Mouse (Mus musculus) intestine, embryonic 16.5 days (tissue): ENCODE results near the gene Pon2. TPM values are rescaled to one million over a fixed set of nuclear protein-coding genes. Genes with fewer than 3 reads are reported as not detected.
"Not testable (repeated sequence)": the region's sequence is repeated elsewhere in the genome, so short reads cannot be mapped to it uniquely, and the experiment has no call there.

Source experiments
- ATAC-seq: fragments of 200-750 bp; cut with Nextera tagmentation; 2 replicates; pipeline ENCODE4 v1.8.0; 2017; ENCODE audit warnings: moderate TSS enrichment, moderate library complexity
- H3K27ac ChIP-seq: fragments of 300-500 bp; sonication (generic); 2 replicates; pipeline ENCODE4 v1.5.1; 2014; ENCODE audit warnings: mild to moderate bottlenecking, low read length
- H3K27me3 ChIP-seq: fragments of 300-500 bp; sonication (generic); replicated peaks from 2 replicates; pipeline ENCODE4 v1.6.1; 2014; ENCODE audit warnings: low read length, control low read depth, mixed read lengths; ENCODE audit not compliant: control insufficient read depth, insufficient read depth
- H3K36me3 ChIP-seq: fragments of 300-500 bp; sonication (generic); 2 replicates; pipeline ENCODE4 v1.6.1; 2014; ENCODE audit warnings: low read length, control low read depth; ENCODE audit not compliant: control insufficient read depth, insufficient read depth
- H3K4me1 ChIP-seq: fragments of 300-500 bp; sonication (generic); 2 replicates; pipeline ENCODE4 v1.6.1; 2014; ENCODE audit warnings: low read length, control low read depth, mixed read lengths; ENCODE audit not compliant: control insufficient read depth, insufficient read depth
- H3K4me2 ChIP-seq: fragments of 300-500 bp; sonication (generic); 2 replicates; pipeline ENCODE4 v1.6.1; 2014; ENCODE audit warnings: low read depth, low read length, control low read depth
- H3K4me3 ChIP-seq: fragments of 300-500 bp; sonication (generic); 2 replicates; pipeline ENCODE4 v1.5.1; 2014; ENCODE audit warnings: mild to moderate bottlenecking, low read length
- H3K9ac ChIP-seq: fragments of 300-500 bp; sonication (generic); 2 replicates; pipeline ENCODE4 v1.6.1; 2014; ENCODE audit warnings: low read depth, low read length
- H3K9me3 ChIP-seq: fragments of 300-500 bp; sonication (generic); 2 replicates; pipeline ENCODE4 v1.6.1; 2016; ENCODE audit warnings: low read length, control low read depth; ENCODE audit not compliant: control insufficient read depth
- WGBS: fragments of 180-500 bp; shearing (Covaris S2); extraction: QIAGEN DNeasy Blood & Tissue Kit; methylation state at CpG from one replicate; pipeline ENCODE4 v1.1.7; 2014; 5-methylcytosine and 5-hydroxymethylcytosine counted together
- polyA plus RNA-seq: library from polyadenylated mRNA; unstranded; fragments of >200 nt; fragmentation: Nextera tagmentation; extraction: Ambion mirVana; gene quantifications from 2 replicates; pipeline ENCODE4 v1.2.1, GENCODE M21; 2015

The Pon2 gene
- polyA plus RNA-seq, 1 experiment from 2014 or later = 89.7 TPM

- H3K9ac ChIP-seq = no peak overlapping the region
- H3K4me3 ChIP-seq = no peak overlapping the region
- no peak for ATAC-seq
- no peak overlapping the region for H3K4me2 ChIP-seq
- 73% methylated on average over 4 of the region's 4 CpGs for WGBS
- no peaks in the 10 kb centered on the region for H3K27me3 ChIP-seq
- H3K27ac ChIP-seq = no peak overlapping the region
- H3K36me3 ChIP-seq = no peaks in the 10 kb centered on the region
- no peaks in the 10 kb centered on the region for H3K4me1 ChIP-seq
- H3K9me3 ChIP-seq = no peaks in the 10 kb centered on the region
Measured at GRCm38 (mm10) chr6:5237510-5237909, 60.7 kb downstream of the Pon2 start.

GRCm38 (mm10) chr6:5236843-5237371 lies 61.3 kb downstream of the Pon2 start:
- H3K36me3 ChIP-seq = no peaks in the 10 kb centered on the region
- H3K27me3 ChIP-seq = no peaks in the 10 kb centered on the region
- no peak overlapping the region for H3K9ac ChIP-seq
- no peak overlapping the region for H3K4me3 ChIP-seq
- ATAC-seq = no peak
- no peak overlapping the region for H3K4me2 ChIP-seq
- no peaks in the 10 kb centered on the region for H3K4me1 ChIP-seq
- no peaks in the 10 kb centered on the region for H3K9me3 ChIP-seq
- H3K27ac ChIP-seq = no peak overlapping the region
- WGBS = 85% methylated on average over 8 of the region's 8 CpGs

- WGBS = 64% methylated on average over 3 of the region's 3 CpGs
- Histone ChIP-seq H3K9ac (no peak overlapping the region), H3K36me3 (no peaks in the 10 kb centered on the region), H3K4me3 (no peak overlapping the region), H3K4me1 (no peaks in the 10 kb centered on the region), H3K9me3 (no peaks in the 10 kb centered on the region), H3K27me3 (no peaks in the 10 kb centered on the region), H3K27ac (no peak overlapping the region), H3K4me2 (no peak overlapping the region)
- ATAC-seq = no peak
Measured at GRCm38 (mm10) chr6:5234563-5234962, 63.7 kb downstream of the Pon2 start.

GRCm38 (mm10) chr6:5233812-5234211 lies 64.4 kb downstream of the Pon2 start:
- no peaks in the 10 kb centered on the region for H3K4me1 ChIP-seq
- H3K27me3 ChIP-seq = no peaks in the 10 kb centered on the region
- H3K27ac ChIP-seq = no peak overlapping the region
- no peak overlapping the region for H3K4me2 ChIP-seq
- no peaks in the 10 kb centered on the region for H3K36me3 ChIP-seq
- H3K9ac ChIP-seq = no peak overlapping the region
- no peaks in the 10 kb centered on the region for H3K9me3 ChIP-seq
- 87% methylated on average over 1 of the region's 1 CpGs for WGBS
- no peak overlapping the region for H3K4me3 ChIP-seq
- no peak for ATAC-seq

- ATAC-seq = no peak
- no peak overlapping the region for H3K9ac ChIP-seq
- no peak overlapping the region for H3K27ac ChIP-seq
- no peak overlapping the region for H3K4me2 ChIP-seq
- H3K36me3 ChIP-seq = no peaks in the 10 kb centered on the region
- H3K27me3 ChIP-seq = no peaks in the 10 kb centered on the region
- no peaks in the 10 kb centered on the region for H3K9me3 ChIP-seq
- no peaks in the 10 kb centered on the region for H3K4me1 ChIP-seq
- H3K4me3 ChIP-seq = no peak overlapping the region
- WGBS = 89% methylated on average over 4 of the region's 4 CpGs
Measured at GRCm38 (mm10) chr6:5232022-5232421, 66.2 kb downstream of the Pon2 start.

DNA sequence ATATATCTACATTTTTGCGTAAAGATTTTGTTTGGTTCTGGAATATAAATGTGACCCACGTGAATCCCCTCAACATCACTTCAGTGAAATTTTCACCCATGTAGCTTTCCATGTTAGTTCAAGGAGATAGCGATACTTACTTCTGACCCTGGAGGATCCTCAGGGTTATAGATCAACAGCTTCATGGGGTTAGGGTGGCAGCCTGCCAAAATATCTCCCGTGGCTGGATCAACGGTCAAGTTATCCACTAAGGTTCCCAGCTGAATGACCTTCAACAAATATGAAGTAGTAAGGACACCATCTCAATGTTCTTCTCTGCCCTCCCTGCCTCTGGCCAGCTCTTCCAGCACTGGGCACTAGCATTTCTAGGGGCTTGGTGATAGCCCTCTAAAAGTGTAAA lies 68.0 kb downstream of the Pon2 start:
- Histone ChIP-seq H3K27ac (no peak overlapping the region), H3K4me3 (no peak overlapping the region), H3K36me3 (no peaks in the 10 kb centered on the region), H3K9ac (no peak overlapping the region), H3K27me3 (no peaks in the 10 kb centered on the region), H3K9me3 (no peaks in the 10 kb centered on the region), H3K4me2 (no peak overlapping the region), H3K4me1 (no peaks in the 10 kb centered on the region)
- ATAC-seq = no peak
- 87% methylated on average over 5 of the region's 5 CpGs for WGBS

DNA sequence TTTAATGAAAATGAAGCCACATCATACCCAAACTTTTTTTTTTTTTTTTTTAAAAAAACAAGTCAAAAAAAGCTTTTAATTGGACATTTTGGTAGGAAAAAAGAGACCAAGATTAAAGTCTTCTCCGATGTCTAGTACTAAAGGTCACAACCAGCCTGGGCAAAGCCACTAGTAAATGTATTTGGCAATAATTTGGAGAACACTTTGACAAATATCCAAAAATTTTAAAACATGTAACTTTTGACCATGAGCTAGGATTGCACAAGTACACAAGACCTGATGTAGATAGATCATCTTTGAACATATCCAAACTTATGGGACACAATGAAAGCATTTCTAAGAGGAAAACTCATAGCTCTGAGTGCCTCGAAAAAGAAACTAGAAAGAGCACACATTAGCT lies 74.7 kb downstream of the Pon2 start:
- H3K4me1 ChIP-seq, H3K4me3 ChIP-seq, ATAC-seq, H3K9me3 ChIP-seq, H3K27me3 ChIP-seq, H3K9ac ChIP-seq, H3K27ac ChIP-seq, H3K36me3 ChIP-seq, H3K4me2 ChIP-seq: not testable (repeated sequence)
- 94% methylated on average over 2 of the region's 2 CpGs for WGBS

- H3K9ac ChIP-seq = no peak overlapping the region
Measured at GRCm38 (mm10) chr6:5222080-5222479, 76.2 kb downstream of the Pon2 start.

GRCm38 (mm10) chr6:5218190-5218589 lies 80.1 kb downstream of the Pon2 start:
- no peak overlapping the region for H3K4me2 ChIP-seq
- no peak for ATAC-seq
- H3K9me3 ChIP-seq = no peaks in the 10 kb centered on the region
- WGBS = 91% methylated on average over 4 of the region's 4 CpGs
- no peaks in the 10 kb centered on the region for H3K27me3 ChIP-seq
- H3K4me1 ChIP-seq = no peaks in the 10 kb centered on the region
- no peaks in the 10 kb centered on the region for H3K36me3 ChIP-seq
- no peak overlapping the region for H3K9ac ChIP-seq
- H3K27ac ChIP-seq = no peak overlapping the region
- H3K4me3 ChIP-seq = no peak overlapping the region

More at GRCm38 (mm10) chr6:5222080-5222479, 76.2 kb downstream of the Pon2 start:
- H3K4me2 ChIP-seq = no peak overlapping the region
- H3K9me3 ChIP-seq = no peaks in the 10 kb centered on the region
- no peak overlapping the region for H3K27ac ChIP-seq
- 60% methylated on average over 3 of the region's 3 CpGs for WGBS
- no peak for ATAC-seq
- H3K4me1 ChIP-seq = no peaks in the 10 kb centered on the region
- H3K27me3 ChIP-seq = no peaks in the 10 kb centered on the region
- no peak overlapping the region for H3K4me3 ChIP-seq
- H3K36me3 ChIP-seq = no peaks in the 10 kb centered on the region
